Mouse (Mus musculus) adrenal gland, adult 8-10 months (tissue): ENCODE data around the gene Ssxb8. TPM values are rescaled to one million over a fixed set of nuclear protein-coding genes. Genes with fewer than 3 reads are reported as not detected.
"Not testable (repeated sequence)": the region's sequence is repeated elsewhere in the genome, so short reads cannot be mapped to it uniquely, and the experiment has no call there.

Source experiments
- DNase-seq: peaks from one replicate; pipeline ENCODE4 v3.0.0; 2022
- total RNA-seq, 4 experiments: library from RNA; stranded (reverse); gene quantifications; 2 replicates each; pipeline ENCODE4 v1.2.4; 2022

The Ssxb8 gene
- not detected for total RNA-seq

DNA sequence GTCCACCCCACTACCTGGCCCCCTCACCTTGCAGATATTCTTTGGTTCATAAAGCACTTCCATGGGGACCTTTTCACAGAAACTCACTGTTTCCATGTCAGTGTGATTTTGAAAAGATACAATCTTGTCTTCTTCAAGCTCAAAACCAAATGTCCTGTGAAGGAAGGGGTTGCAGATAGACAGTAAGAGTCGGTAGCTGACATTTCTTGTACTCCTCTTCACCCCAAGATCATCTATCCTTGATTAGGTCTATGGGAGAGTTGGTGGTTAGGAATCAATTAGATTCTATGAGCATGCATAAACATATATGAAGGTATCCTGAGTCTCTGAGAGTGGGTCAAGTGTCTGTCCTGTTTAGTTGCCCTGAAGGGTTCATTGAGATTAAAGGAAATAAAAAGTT lies at the start of gene Ssxb8:
Gene Ssxb8 (minus strand): TSS at position 101 of the 400 bp plus-strand sequence.
- not testable (repeated sequence) for DNase-seq

DNA sequence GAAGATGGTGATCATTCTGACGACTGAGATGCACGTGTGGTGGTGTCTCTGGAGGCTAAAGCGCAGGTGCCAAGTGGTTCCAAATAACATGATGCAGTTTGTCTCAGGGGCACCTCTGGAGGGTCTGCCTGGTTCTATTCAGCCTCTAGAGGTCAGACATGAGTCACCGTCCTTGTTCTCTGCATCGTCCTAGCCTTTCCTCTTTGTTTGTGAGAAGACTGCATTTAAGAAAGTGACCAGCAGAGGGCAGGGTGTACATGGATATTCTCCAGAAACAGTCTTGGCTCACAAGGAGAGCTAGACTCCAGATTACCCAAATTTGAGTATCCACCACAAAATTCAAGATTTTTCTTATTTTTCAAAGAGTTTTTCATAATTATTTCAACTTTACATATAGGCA lies 42.3 kb upstream of the Ssxb8 start:
- DNase-seq: no peak

DNA sequence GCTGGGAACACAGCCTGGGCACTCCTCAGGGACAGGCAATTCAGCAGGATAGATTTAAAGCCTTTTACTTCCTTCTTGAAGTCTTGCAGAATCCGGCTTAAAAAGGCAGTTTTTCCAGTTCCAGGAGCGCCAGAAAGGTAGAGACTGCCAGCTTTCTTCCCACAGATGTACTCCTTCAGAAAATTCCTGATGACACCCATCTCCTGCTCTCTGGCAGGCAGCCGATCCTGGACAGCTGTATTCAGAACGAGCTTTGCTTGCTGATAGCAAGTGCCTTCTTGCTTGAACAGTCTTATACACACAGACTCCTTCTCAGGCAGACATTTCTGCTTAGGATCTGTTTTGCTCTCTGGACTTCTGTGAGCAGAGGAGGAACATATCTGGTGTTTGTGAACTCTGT lies 27.6 kb downstream of the Ssxb8 start:
- DNase-seq: no peak

Other genes with a start within 250 kb of the Ssxb8 start
- gene Ssxb2, start 229.1 kb downstream of the Ssxb8 start, total RNA-seq: not detected
- not detected for gene Gm14459, start 165.9 kb downstream of the Ssxb8 start, total RNA-seq
- not detected for gene Ssxb6, start 142.6 kb downstream of the Ssxb8 start, total RNA-seq
- not detected for gene Ssxb3, start 99.0 kb downstream of the Ssxb8 start, total RNA-seq
- gene Ssx9, start 57.6 kb upstream of the Ssxb8 start, total RNA-seq: not detected
- gene Ssxb5, start 112.8 kb upstream of the Ssxb8 start, total RNA-seq: not detected
- gene Gm6592, start 153.2 kb upstream of the Ssxb8 start, total RNA-seq: not detected
- not detected for gene Gm5751, start 183.4 kb upstream of the Ssxb8 start, total RNA-seq
- gene B630019K06Rik, start 201.5 kb upstream of the Ssxb8 start, total RNA-seq: 10 to 100 TPM; 11.7 to 13.7 (median 13.1) TPM